In genomic region chr11:77791241-77791727, GRCm38 (mm10) we compare ENCODE assay signal across 8 mouse cellular contexts. TPM values are rescaled to one million over a fixed set of nuclear protein-coding genes. Genes with fewer than 3 reads are reported as not detected.
DNase-seq lines count a peak whose midpoint lies in the region; ATAC-seq and TF ChIP-seq lines count a peak whose summit lies in the region.

No protein-coding gene starts in this region.

- DNase-seq in layer of hippocampus, adult 2 months (ENCODE audit: low spot score in 2 of 2), result no peak
- DNase-seq in layer of hippocampus, adult 8-10 months (ENCODE audit: low spot score in 2 of 2), result no peak
- no peak for DNase-seq in liver, embryonic 13.5 days
- DNase-seq in thymus, postnatal 25 days, result peak; percentile 15
- no peak for DNase-seq in left cerebral cortex, postnatal 4 days

- intact Hi-C loops in left cerebral cortex, postnatal 4 days (cut with DNase I), result no loop called here

- peak; percentile 46; the same call in 1 of the 2 replicates for ATAC-seq in hindbrain, embryonic 12.5 days (ENCODE audit: low FRiP score)
- peak; percentile 19 for ATAC-seq in liver, embryonic 13.5 days (ENCODE audit: low read depth)
- ATAC-seq in cerebellum, adult (ENCODE audit: insufficient number of reproducible peaks, low FRiP score, low TSS enrichment), result no peak

- H3K9me3 ChIP-seq in hindbrain, embryonic 12.5 days (replicated peaks), result no peaks in the 10 kb centered on the region
- no peaks in the 10 kb centered on the region for H3K9me3 ChIP-seq in liver, embryonic 13.5 days (replicated peaks)

- no peaks in the 10 kb centered on the region for H3K36me3 ChIP-seq in hindbrain, embryonic 12.5 days
- peaks cover 11% of the 10 kb centered on the region; the same call in 1 of the 2 replicates for H3K36me3 ChIP-seq in liver, embryonic 13.5 days

- H3K4me2 ChIP-seq in hindbrain, embryonic 12.5 days (replicated peaks), result 0 out of 2 replicates have a peak overlapping the region, but pooled peaks have one; percentile 11
- H3K4me2 ChIP-seq in liver, embryonic 13.5 days, result peak overlapping the region; percentile 60

- H3K4me3 ChIP-seq in layer of hippocampus, adult 2 months, result no peak overlapping the region
- no peak overlapping the region for H3K4me3 ChIP-seq in brown adipose tissue, adult 24 weeks (ENCODE audit: insufficient read depth, low read depth, low read length)
- H3K4me3 ChIP-seq in hindbrain, embryonic 12.5 days, result no peak overlapping the region
- H3K4me3 ChIP-seq in liver, embryonic 13.5 days (replicated peaks), result no peak overlapping the region

- TF ChIP-seq CTCF in layer of hippocampus, adult 2 months (conservative IDR thresholded peaks at IDR 0.05), result no peak

- WGBS in hindbrain, embryonic 12.5 days, result 29% methylated on average over 8 of the region's 8 CpGs
- WGBS in liver, embryonic 13.5 days (ENCODE audit: insufficient replicate concordance), result 29% methylated on average over 8 of the region's 8 CpGs

- H3K27me3 ChIP-seq in hindbrain, embryonic 12.5 days, result no peaks in the 10 kb centered on the region
- H3K27me3 ChIP-seq in liver, embryonic 13.5 days, result no peaks in the 10 kb centered on the region

- 0 out of 2 replicates have a peak overlapping the region, but pooled peaks have one; percentile 18 for H3K9ac ChIP-seq in hindbrain, embryonic 12.5 days
- peak overlapping the region; percentile 71 for H3K9ac ChIP-seq in liver, embryonic 13.5 days

- H3K27ac ChIP-seq in layer of hippocampus, adult 2 months, result peak overlapping the region; percentile 82
- H3K27ac ChIP-seq in brown adipose tissue, adult 24 weeks (replicated peaks; ENCODE audit: low read depth, low read length), result peak overlapping the region; percentile 66
- H3K27ac ChIP-seq in hindbrain, embryonic 12.5 days, result peak overlapping the region; percentile 82
- peak overlapping the region; percentile 90 for H3K27ac ChIP-seq in liver, embryonic 13.5 days

- peaks cover 29% of the 10 kb centered on the region for H3K4me1 ChIP-seq in brown adipose tissue, adult 24 weeks (ENCODE audit: control insufficient read depth, insufficient read depth, insufficient read length, low read length)
- H3K4me1 ChIP-seq in hindbrain, embryonic 12.5 days, result peaks cover 42% of the 10 kb centered on the region
- peaks cover 76% of the 10 kb centered on the region for H3K4me1 ChIP-seq in liver, embryonic 13.5 days (replicated peaks)

RNA-seq across cellular contexts. Expression of gene Gm10277, which starts 3.7 kb away (rescaled TPM):
- not detected for total RNA-seq in layer of hippocampus, adult 2 months (2021)
- not detected for total RNA-seq in layer of hippocampus, adult 8-10 months (2022)
- polyA plus RNA-seq in brown adipose tissue, adult 24 weeks (2012; ENCODE audit: insufficient read depth, insufficient read length, missing spikeins), result not detected in 2 replicates
- polyA plus RNA-seq in hindbrain, embryonic 12.5 days (2016; fragmentation: Nextera tagmentation; extraction: Ambion mirVana), result 2.7 and 2.9 TPM in 2 replicates
- 0.57 and 0.78 TPM in 2 replicates for polyA plus RNA-seq in liver, embryonic 13.5 days (2015; fragmentation: Nextera tagmentation; extraction: Ambion mirVana)
- not detected for total RNA-seq in left cerebral cortex, postnatal 4 days (2021)

RNA-seq across cellular contexts. Expression of gene Myo18a, which starts 28.2 kb away (rescaled TPM):
- total RNA-seq in layer of hippocampus, adult 2 months (2021), result 100 to 1,000 TPM; 137 to 156 TPM
- 100 to 1,000 TPM; 136 to 156 (median 149) TPM for total RNA-seq in layer of hippocampus, adult 8-10 months (2022)
- 17.4 and 18.2 TPM in 2 replicates for polyA plus RNA-seq in brown adipose tissue, adult 24 weeks (2012; ENCODE audit: insufficient read depth, insufficient read length, missing spikeins)
- 55.9 and 58.9 TPM in 2 replicates for polyA plus RNA-seq in hindbrain, embryonic 12.5 days (2016; fragmentation: Nextera tagmentation; extraction: Ambion mirVana)
- 17.3 and 21.8 TPM in 2 replicates for polyA plus RNA-seq in liver, embryonic 13.5 days (2015; fragmentation: Nextera tagmentation; extraction: Ambion mirVana)
- 100 to 1,000 TPM; 146 to 151 TPM for total RNA-seq in left cerebral cortex, postnatal 4 days (2021)
